Mouse (Mus musculus): ENCODE data around the gene Paqr9. TPM values are rescaled to one million over a fixed set of nuclear protein-coding genes. Genes with fewer than 3 reads are reported as not detected.

The Paqr9 gene
- polyA plus RNA-seq, 1 experiment from 2014 or later = 0.29 TPM

- H3K27me3 ChIP-seq (ENCODE audit: control insufficient read depth, insufficient read depth, low read length) = no peaks in the 10 kb centered on the region
- H3K9me3 ChIP-seq (replicated peaks; ENCODE audit: control insufficient read depth, low read length) = no peaks in the 10 kb centered on the region
- no peak overlapping the region for H3K4me3 ChIP-seq (ENCODE audit: low read depth, low read length)
- WGBS = 62% methylated on average over 2 of the region's 2 CpGs
- H3K4me2 ChIP-seq (ENCODE audit: low read depth, low read length) = no peak overlapping the region
- no peak overlapping the region for H3K9ac ChIP-seq (replicated peaks; ENCODE audit: low read length)
- no peak for ATAC-seq (replicated peaks; ENCODE audit: insufficient number of reproducible peaks, low FRiP score, low TSS enrichment, low read depth)
- DNase-seq (ENCODE audit: low spot score) = no peak
- no peaks in the 10 kb centered on the region for H3K36me3 ChIP-seq (replicated peaks; ENCODE audit: control insufficient read depth, insufficient read depth, low read depth, low read length)
- H3K27ac ChIP-seq (replicated peaks; ENCODE audit: low read depth, low read length) = no peak overlapping the region
- no peaks in the 10 kb centered on the region for H3K4me1 ChIP-seq (ENCODE audit: control insufficient read depth, insufficient read depth, low read length)
Measured at GRCm38 (mm10) chr9:95539176-95539800, 20.2 kb upstream of the Paqr9 start.

- H3K27ac ChIP-seq (replicated peaks; ENCODE audit: low read depth, low read length) = no peak overlapping the region
- peak; percentile 48 for DNase-seq (ENCODE audit: low spot score)
- ATAC-seq (replicated peaks; ENCODE audit: insufficient number of reproducible peaks, low FRiP score, low TSS enrichment, low read depth) = no peak
- no peaks in the 10 kb centered on the region for H3K4me1 ChIP-seq (ENCODE audit: control insufficient read depth, insufficient read depth, low read length)
- H3K4me3 ChIP-seq (ENCODE audit: low read depth, low read length) = no peak overlapping the region
- no peak overlapping the region for H3K9ac ChIP-seq (replicated peaks; ENCODE audit: low read length)
- WGBS = 49% methylated on average over 4 of the region's 4 CpGs
- H3K4me2 ChIP-seq (ENCODE audit: low read depth, low read length) = no peak overlapping the region
- no peaks in the 10 kb centered on the region for H3K9me3 ChIP-seq (replicated peaks; ENCODE audit: control insufficient read depth, low read length)
- H3K27me3 ChIP-seq (ENCODE audit: control insufficient read depth, insufficient read depth, low read length) = no peaks in the 10 kb centered on the region
- no peaks in the 10 kb centered on the region for H3K36me3 ChIP-seq (replicated peaks; ENCODE audit: control insufficient read depth, insufficient read depth, low read depth, low read length)
Measured at GRCm38 (mm10) chr9:95540487-95540886, 19.0 kb upstream of the Paqr9 start.

GRCm38 (mm10) chr9:95541208-95541607, 18.2 kb upstream of the Paqr9 start:
- H3K9ac ChIP-seq (replicated peaks; ENCODE audit: low read length) = no peak overlapping the region
- ATAC-seq (replicated peaks; ENCODE audit: insufficient number of reproducible peaks, low FRiP score, low TSS enrichment, low read depth) (no peak), DNase-seq (ENCODE audit: low spot score) (no peak)
- no peaks in the 10 kb centered on the region for H3K4me1 ChIP-seq (ENCODE audit: control insufficient read depth, insufficient read depth, low read length)
- H3K27me3 ChIP-seq (ENCODE audit: control insufficient read depth, insufficient read depth, low read length) = no peaks in the 10 kb centered on the region
- H3K36me3 ChIP-seq (replicated peaks; ENCODE audit: control insufficient read depth, insufficient read depth, low read depth, low read length) = no peaks in the 10 kb centered on the region
- H3K27ac ChIP-seq (replicated peaks; ENCODE audit: low read depth, low read length) = no peak overlapping the region
- no peaks in the 10 kb centered on the region for H3K9me3 ChIP-seq (replicated peaks; ENCODE audit: control insufficient read depth, low read length)
- no peak overlapping the region for H3K4me2 ChIP-seq (ENCODE audit: low read depth, low read length)
- H3K4me3 ChIP-seq (ENCODE audit: low read depth, low read length) = no peak overlapping the region

- Histone ChIP-seq H3K27ac (replicated peaks; ENCODE audit: low read depth, low read length) (no peak overlapping the region), H3K9ac (replicated peaks; ENCODE audit: low read length) (no peak overlapping the region), H3K4me2 (ENCODE audit: low read depth, low read length) (no peak overlapping the region), H3K36me3 (replicated peaks; ENCODE audit: control insufficient read depth, insufficient read depth, low read depth, low read length) (no peaks in the 10 kb centered on the region), H3K4me3 (ENCODE audit: low read depth, low read length) (no peak overlapping the region), H3K9me3 (replicated peaks; ENCODE audit: control insufficient read depth, low read length) (no peaks in the 10 kb centered on the region), H3K27me3 (ENCODE audit: control insufficient read depth, insufficient read depth, low read length) (no peaks in the 10 kb centered on the region), H3K4me1 (ENCODE audit: control insufficient read depth, insufficient read depth, low read length) (no peaks in the 10 kb centered on the region)
- ATAC-seq (replicated peaks; ENCODE audit: insufficient number of reproducible peaks, low FRiP score, low TSS enrichment, low read depth) (no peak), DNase-seq (ENCODE audit: low spot score) (no peak)
- 78% methylated on average over 15 of the region's 15 CpGs for WGBS
Measured at GRCm38 (mm10) chr9:95541650-95542432, 17.6 kb upstream of the Paqr9 start.

GRCm38 (mm10) chr9:95542475-95542874, 17.0 kb upstream of the Paqr9 start:
- H3K27me3 ChIP-seq (ENCODE audit: control insufficient read depth, insufficient read depth, low read length) = no peaks in the 10 kb centered on the region
- no peak overlapping the region for H3K9ac ChIP-seq (replicated peaks; ENCODE audit: low read length)
- no peak overlapping the region for H3K4me3 ChIP-seq (ENCODE audit: low read depth, low read length)
- H3K4me2 ChIP-seq (ENCODE audit: low read depth, low read length) = no peak overlapping the region
- H3K9me3 ChIP-seq (replicated peaks; ENCODE audit: control insufficient read depth, low read length) = no peaks in the 10 kb centered on the region
- no peak overlapping the region for H3K27ac ChIP-seq (replicated peaks; ENCODE audit: low read depth, low read length)
- ATAC-seq (replicated peaks; ENCODE audit: insufficient number of reproducible peaks, low FRiP score, low TSS enrichment, low read depth) (no peak), DNase-seq (ENCODE audit: low spot score) (no peak)
- WGBS = 77% methylated on average over 6 of the region's 6 CpGs
- no peaks in the 10 kb centered on the region for H3K4me1 ChIP-seq (ENCODE audit: control insufficient read depth, insufficient read depth, low read length)
- H3K36me3 ChIP-seq (replicated peaks; ENCODE audit: control insufficient read depth, insufficient read depth, low read depth, low read length) = no peaks in the 10 kb centered on the region

- DNase-seq (ENCODE audit: low spot score) (no peak), ATAC-seq (replicated peaks; ENCODE audit: insufficient number of reproducible peaks, low FRiP score, low TSS enrichment, low read depth) (no peak)
- H3K27me3 ChIP-seq (ENCODE audit: control insufficient read depth, insufficient read depth, low read length) = no peaks in the 10 kb centered on the region
- no peak overlapping the region for H3K4me2 ChIP-seq (ENCODE audit: low read depth, low read length)
- no peaks in the 10 kb centered on the region for H3K4me1 ChIP-seq (ENCODE audit: control insufficient read depth, insufficient read depth, low read length)
- WGBS = 91% methylated on average over 4 of the region's 4 CpGs
- H3K36me3 ChIP-seq (replicated peaks; ENCODE audit: control insufficient read depth, insufficient read depth, low read depth, low read length) = no peaks in the 10 kb centered on the region
- H3K27ac ChIP-seq (replicated peaks; ENCODE audit: low read depth, low read length) = no peak overlapping the region
- no peaks in the 10 kb centered on the region for H3K9me3 ChIP-seq (replicated peaks; ENCODE audit: control insufficient read depth, low read length)
- no peak overlapping the region for H3K4me3 ChIP-seq (ENCODE audit: low read depth, low read length)
- H3K9ac ChIP-seq (replicated peaks; ENCODE audit: low read length) = no peak overlapping the region
Measured at GRCm38 (mm10) chr9:95544598-95544997, 14.9 kb upstream of the Paqr9 start.

- no peak overlapping the region for H3K27ac ChIP-seq (replicated peaks; ENCODE audit: low read depth, low read length)
- no peaks in the 10 kb centered on the region for H3K36me3 ChIP-seq (replicated peaks; ENCODE audit: control insufficient read depth, insufficient read depth, low read depth, low read length)
- no peaks in the 10 kb centered on the region for H3K4me1 ChIP-seq (ENCODE audit: control insufficient read depth, insufficient read depth, low read length)
- H3K27me3 ChIP-seq (ENCODE audit: control insufficient read depth, insufficient read depth, low read length) = no peaks in the 10 kb centered on the region
- H3K9ac ChIP-seq (replicated peaks; ENCODE audit: low read length) = no peak overlapping the region
- ATAC-seq (replicated peaks; ENCODE audit: insufficient number of reproducible peaks, low FRiP score, low TSS enrichment, low read depth) = no peak
- DNase-seq (ENCODE audit: low spot score) = no peak
- H3K4me2 ChIP-seq (ENCODE audit: low read depth, low read length) = no peak overlapping the region
- 67% methylated on average over 7 of the region's 7 CpGs for WGBS
- H3K9me3 ChIP-seq (replicated peaks; ENCODE audit: control insufficient read depth, low read length) = no peaks in the 10 kb centered on the region
- no peak overlapping the region for H3K4me3 ChIP-seq (ENCODE audit: low read depth, low read length)
Measured at GRCm38 (mm10) chr9:95546679-95547078, 12.8 kb upstream of the Paqr9 start.

- ATAC-seq (replicated peaks; ENCODE audit: insufficient number of reproducible peaks, low FRiP score, low TSS enrichment, low read depth) = no peak
- H3K9me3 ChIP-seq (replicated peaks; ENCODE audit: control insufficient read depth, low read length) = no peaks in the 10 kb centered on the region
- no peaks in the 10 kb centered on the region for H3K36me3 ChIP-seq (replicated peaks; ENCODE audit: control insufficient read depth, insufficient read depth, low read depth, low read length)
- H3K9ac ChIP-seq (replicated peaks; ENCODE audit: low read length) = no peak overlapping the region
- H3K4me1 ChIP-seq (ENCODE audit: control insufficient read depth, insufficient read depth, low read length) = no peaks in the 10 kb centered on the region
- H3K27ac ChIP-seq (replicated peaks; ENCODE audit: low read depth, low read length) = no peak overlapping the region
- no peak for DNase-seq (ENCODE audit: low spot score)
- H3K4me2 ChIP-seq (ENCODE audit: low read depth, low read length) = no peak overlapping the region
- no peak overlapping the region for H3K4me3 ChIP-seq (ENCODE audit: low read depth, low read length)
- WGBS = 75% methylated on average over 15 of the region's 15 CpGs
- no peaks in the 10 kb centered on the region for H3K27me3 ChIP-seq (ENCODE audit: control insufficient read depth, insufficient read depth, low read length)
Measured at GRCm38 (mm10) chr9:95549626-95550411, 9.6 kb upstream of the Paqr9 start.
